Mouse (Mus musculus): Measurements from ENCODE around the gene Cadps. TPM values are rescaled to one million over a fixed set of nuclear protein-coding genes. Genes with fewer than 3 reads are reported as not detected.

The Cadps gene
- polyA plus RNA-seq, 1 experiment from 2014 or later: 0.01 TPM

- Histone ChIP-seq H3K9ac (no peak overlapping the region), H3K4me1 (replicated peaks) (no peaks in the 10 kb centered on the region), H3K27ac (replicated peaks) (no peak overlapping the region), H3K36me3 (replicated peaks) (no peaks in the 10 kb centered on the region), H3K9me3 (replicated peaks) (no peaks in the 10 kb centered on the region), H3K4me3 (replicated peaks) (no peak overlapping the region), H3K27me3 (peaks cover 100% of the 10 kb centered on the region), H3K4me2 (no peak overlapping the region)
- 2% methylated on average over 40 of the region's 40 CpGs for WGBS (ENCODE audit: insufficient replicate concordance)
- ATAC-seq (ENCODE audit: insufficient read depth): no peak
Observed at GRCm38 (mm10) chr14:12345241-12345921, 477.5 kb downstream of the Cadps start.

GRCm38 (mm10) chr14:12344746-12345240, 478.1 kb downstream of the Cadps start:
- under 1% methylated on average over 39 of the region's 39 CpGs for WGBS (ENCODE audit: insufficient replicate concordance)
- no peak overlapping the region for H3K4me3 ChIP-seq (replicated peaks)
- H3K36me3 ChIP-seq (replicated peaks): no peaks in the 10 kb centered on the region
- no peaks in the 10 kb centered on the region for H3K4me1 ChIP-seq (replicated peaks)
- H3K9ac ChIP-seq: no peak overlapping the region
- H3K27ac ChIP-seq (replicated peaks): no peak overlapping the region
- H3K27me3 ChIP-seq: peaks cover 100% of the 10 kb centered on the region
- no peak overlapping the region for H3K4me2 ChIP-seq
- ATAC-seq (ENCODE audit: insufficient read depth): no peak
- no peaks in the 10 kb centered on the region for H3K9me3 ChIP-seq (replicated peaks)

GRCm38 (mm10) chr14:12344061-12344745, 478.7 kb downstream of the Cadps start:
- Histone ChIP-seq H3K9me3 (replicated peaks) (no peaks in the 10 kb centered on the region), H3K27me3 (peaks cover 100% of the 10 kb centered on the region), H3K9ac (no peak overlapping the region), H3K4me1 (replicated peaks) (no peaks in the 10 kb centered on the region), H3K4me3 (replicated peaks) (no peak overlapping the region), H3K27ac (replicated peaks) (no peak overlapping the region), H3K4me2 (no peak overlapping the region), H3K36me3 (replicated peaks) (no peaks in the 10 kb centered on the region)
- ATAC-seq (ENCODE audit: insufficient read depth): no peak
- 6% methylated on average over 24 of the region's 24 CpGs for WGBS (ENCODE audit: insufficient replicate concordance)

GRCm38 (mm10) chr14:12343451-12343941, 479.4 kb downstream of the Cadps start:
- 3% methylated on average over 20 of the region's 20 CpGs for WGBS (ENCODE audit: insufficient replicate concordance)
- Histone ChIP-seq H3K9ac (no peak overlapping the region), H3K4me1 (replicated peaks) (no peaks in the 10 kb centered on the region), H3K27ac (replicated peaks) (no peak overlapping the region), H3K27me3 (peaks cover 98% of the 10 kb centered on the region), H3K9me3 (replicated peaks) (no peaks in the 10 kb centered on the region), H3K4me2 (no peak overlapping the region), H3K4me3 (replicated peaks) (no peak overlapping the region), H3K36me3 (replicated peaks) (no peaks in the 10 kb centered on the region)
- no peak for ATAC-seq (ENCODE audit: insufficient read depth)

GRCm38 (mm10) chr14:12342458-12343131, 480.3 kb downstream of the Cadps start:
- Histone ChIP-seq H3K27ac (replicated peaks) (no peak overlapping the region), H3K9me3 (replicated peaks) (no peaks in the 10 kb centered on the region), H3K36me3 (replicated peaks) (no peaks in the 10 kb centered on the region), H3K4me2 (no peak overlapping the region), H3K9ac (no peak overlapping the region), H3K4me3 (replicated peaks) (no peak overlapping the region), H3K27me3 (peaks cover 98% of the 10 kb centered on the region), H3K4me1 (replicated peaks) (no peaks in the 10 kb centered on the region)
- 2% methylated on average over 23 of the region's 23 CpGs for WGBS (ENCODE audit: insufficient replicate concordance)
- ATAC-seq (ENCODE audit: insufficient read depth): no peak

- H3K9me3 ChIP-seq (replicated peaks): no peaks in the 10 kb centered on the region
- H3K4me2 ChIP-seq: no peak overlapping the region
- no peaks in the 10 kb centered on the region for H3K36me3 ChIP-seq (replicated peaks)
- H3K9ac ChIP-seq: no peak overlapping the region
- H3K27ac ChIP-seq (replicated peaks): no peak overlapping the region
- no peak overlapping the region for H3K4me3 ChIP-seq (replicated peaks)
- H3K27me3 ChIP-seq: peaks cover 98% of the 10 kb centered on the region
- no peaks in the 10 kb centered on the region for H3K4me1 ChIP-seq (replicated peaks)
- WGBS (ENCODE audit: insufficient replicate concordance): 5% methylated on average over 24 of the region's 24 CpGs
- no peak for ATAC-seq (ENCODE audit: insufficient read depth)
Observed at GRCm38 (mm10) chr14:12341789-12342457, 481.0 kb downstream of the Cadps start.

GRCm38 (mm10) chr14:12341075-12341788, 481.6 kb downstream of the Cadps start:
- no peak for ATAC-seq (ENCODE audit: insufficient read depth)
- no peak overlapping the region for H3K4me3 ChIP-seq (replicated peaks)

GRCm38 (mm10) chr14:12340238-12341074, 482.4 kb downstream of the Cadps start:
- H3K4me2 ChIP-seq: no peak overlapping the region
- ATAC-seq (ENCODE audit: insufficient read depth): no peak
- no peak overlapping the region for H3K9ac ChIP-seq
- H3K9me3 ChIP-seq (replicated peaks): no peaks in the 10 kb centered on the region
- under 1% methylated on average over 19 of the region's 19 CpGs for WGBS (ENCODE audit: insufficient replicate concordance)
- H3K36me3 ChIP-seq (replicated peaks): no peaks in the 10 kb centered on the region
- H3K4me1 ChIP-seq (replicated peaks): no peaks in the 10 kb centered on the region
- no peak overlapping the region for H3K4me3 ChIP-seq (replicated peaks)
- peaks cover 98% of the 10 kb centered on the region for H3K27me3 ChIP-seq
- no peak overlapping the region for H3K27ac ChIP-seq (replicated peaks)

More at GRCm38 (mm10) chr14:12341075-12341788, 481.6 kb downstream of the Cadps start:
- WGBS (ENCODE audit: insufficient replicate concordance): under 1% methylated on average over 42 of the region's 42 CpGs
- H3K36me3 ChIP-seq (replicated peaks): no peaks in the 10 kb centered on the region
- H3K27me3 ChIP-seq: peaks cover 98% of the 10 kb centered on the region
- H3K4me2 ChIP-seq: no peak overlapping the region
- H3K9ac ChIP-seq: no peak overlapping the region
- H3K4me1 ChIP-seq (replicated peaks): no peaks in the 10 kb centered on the region
- no peaks in the 10 kb centered on the region for H3K9me3 ChIP-seq (replicated peaks)
- no peak overlapping the region for H3K27ac ChIP-seq (replicated peaks)

GRCm38 (mm10) chr14:12338811-12339565, 483.9 kb downstream of the Cadps start:
- Histone ChIP-seq H3K4me3 (replicated peaks) (no peak overlapping the region), H3K4me2 (no peak overlapping the region), H3K9me3 (replicated peaks) (no peaks in the 10 kb centered on the region), H3K27me3 (peaks cover 94% of the 10 kb centered on the region), H3K9ac (no peak overlapping the region), H3K27ac (replicated peaks) (no peak overlapping the region), H3K36me3 (replicated peaks) (no peaks in the 10 kb centered on the region), H3K4me1 (replicated peaks) (no peaks in the 10 kb centered on the region)
- 4% methylated on average over 10 of the region's 10 CpGs for WGBS (ENCODE audit: insufficient replicate concordance)
- ATAC-seq (ENCODE audit: insufficient read depth): no peak

Data from liver, embryonic 15.5 days (tissue).